Mouse (Mus musculus): ENCODE data around the gene Numbl. TPM values are rescaled to one million over a fixed set of nuclear protein-coding genes. Genes with fewer than 3 reads are reported as not detected.

Gene Numbl
- polyA plus RNA-seq, 1 experiment, result 12.4 TPM

GRCm38 (mm10) chr7:27237527-27237926 is 20.7 kb upstream of the Numbl start:
- TF ChIP-seq GATA1 (IDR thresholded peaks at IDR 0.05; ENCODE audit: low read length), result no peak

- no peak for TF ChIP-seq GATA1 (IDR thresholded peaks at IDR 0.05; ENCODE audit: low read length)
These were observed 19.7 kb upstream of the Numbl start for GRCm38 (mm10) chr7:27238568-27238967.

DNA sequence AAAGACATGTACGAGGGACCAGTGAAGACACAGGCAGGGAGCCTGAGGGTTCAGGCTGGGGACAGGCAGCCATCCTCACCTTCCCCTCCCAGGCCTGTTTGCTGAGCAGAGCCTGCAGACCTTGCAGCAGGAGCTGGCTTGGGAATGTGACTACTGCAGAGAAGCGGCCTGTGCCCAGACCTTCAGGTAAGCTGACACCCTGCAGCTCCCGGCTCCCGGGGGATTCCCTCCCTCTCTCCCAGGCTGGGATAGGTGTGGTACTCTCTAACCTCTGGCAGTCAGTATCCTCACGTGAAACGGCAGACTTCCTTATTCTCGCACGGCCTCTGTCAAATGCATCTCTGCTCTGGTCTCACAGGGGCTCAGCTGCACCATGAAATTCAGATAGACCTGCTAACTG is 15.0 kb upstream of the Numbl start:
- no peak for TF ChIP-seq GATA1 (IDR thresholded peaks at IDR 0.05; ENCODE audit: low read length)

GRCm38 (mm10) chr7:27249146-27249545 is 9.1 kb upstream of the Numbl start:
- TF ChIP-seq GATA1 (IDR thresholded peaks at IDR 0.05; ENCODE audit: low read length), result no peak

GRCm38 (mm10) chr7:27249928-27250327 is 8.3 kb upstream of the Numbl start:
- no peak for TF ChIP-seq GATA1 (IDR thresholded peaks at IDR 0.05; ENCODE audit: low read length)

GRCm38 (mm10) chr7:27251946-27252345 is 6.3 kb upstream of the Numbl start:
- no peak for TF ChIP-seq GATA1 (IDR thresholded peaks at IDR 0.05; ENCODE audit: low read length)

DNA sequence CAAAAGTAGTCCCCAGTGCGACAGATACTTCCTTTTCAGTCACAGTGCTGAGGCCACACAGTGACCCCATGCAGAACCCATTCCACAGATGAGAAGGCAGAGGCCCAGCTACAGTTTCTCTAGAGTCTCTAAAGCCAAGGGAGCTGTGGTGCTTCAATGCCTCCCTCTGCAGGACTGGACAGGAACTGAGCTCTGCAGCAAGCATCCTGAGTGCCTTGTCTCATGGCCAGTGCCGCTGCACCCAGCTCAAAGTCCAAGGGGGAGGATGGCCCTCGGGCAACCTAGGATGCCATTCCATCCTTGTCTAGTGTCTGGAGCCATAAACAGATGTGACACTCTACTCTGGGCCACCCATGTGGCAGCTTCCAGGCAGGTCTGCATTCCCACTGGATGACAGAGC is 2.5 kb upstream of the Numbl start:
- no peak for TF ChIP-seq GATA1 (IDR thresholded peaks at IDR 0.05; ENCODE audit: low read length)

GRCm38 (mm10) chr7:27257046-27257851 is 984 bp upstream of the Numbl start:
- no peak for TF ChIP-seq GATA1 (IDR thresholded peaks at IDR 0.05; ENCODE audit: low read length)

DNA sequence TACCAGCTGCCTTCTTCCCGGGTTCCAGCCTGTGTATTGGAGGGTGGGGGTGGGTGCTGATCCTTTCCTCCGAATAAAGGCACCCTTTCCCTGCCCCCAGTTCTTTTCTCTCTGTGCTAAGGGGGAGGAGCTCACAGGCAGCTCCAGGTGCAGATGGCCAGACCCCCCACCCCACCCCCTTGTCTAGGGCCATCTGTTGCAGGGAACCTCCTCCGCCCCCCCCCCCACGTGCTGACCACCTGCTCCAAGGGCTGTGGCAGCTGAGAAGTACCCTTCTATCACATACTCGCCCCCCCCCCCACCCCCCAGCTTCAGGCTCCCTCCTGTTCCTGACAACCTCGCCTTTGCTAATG is 405 bp upstream of the Numbl start:
- no peak for TF ChIP-seq GATA1 (IDR thresholded peaks at IDR 0.05; ENCODE audit: low read length)

GRCm38 (mm10) chr7:27259271-27259721 is 1.1 kb downstream of the Numbl start:
- no peak for TF ChIP-seq GATA1 (IDR thresholded peaks at IDR 0.05; ENCODE audit: low read length)

DNA sequence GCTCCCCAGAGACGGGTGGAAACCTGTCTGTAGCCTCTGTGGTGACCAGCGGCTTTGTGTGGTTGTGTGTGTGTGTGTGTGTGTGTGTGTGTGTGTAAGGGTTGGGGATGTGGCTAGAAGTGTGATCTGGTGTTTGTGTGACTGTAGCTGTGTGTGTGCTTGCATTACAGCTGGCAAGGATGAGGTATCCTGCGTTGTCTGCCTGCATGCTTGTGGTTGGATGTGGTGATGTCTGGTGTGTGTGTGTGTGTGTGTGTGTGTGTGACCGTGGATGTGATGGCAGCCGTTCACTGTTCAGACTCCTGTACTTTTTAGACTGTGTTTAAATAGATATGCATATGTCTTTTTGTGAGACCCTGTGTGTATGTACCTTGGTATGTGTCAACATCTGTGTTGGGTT is 1.5 kb downstream of the Numbl start:
- TF ChIP-seq GATA1 (IDR thresholded peaks at IDR 0.05; ENCODE audit: low read length), result no peak

- TF ChIP-seq GATA1 (IDR thresholded peaks at IDR 0.05; ENCODE audit: low read length), result no peak
These were observed 2.6 kb downstream of the Numbl start for GRCm38 (mm10) chr7:27260856-27261255.

- TF ChIP-seq GATA1 (IDR thresholded peaks at IDR 0.05; ENCODE audit: low read length), result no peak
These were observed 3.7 kb downstream of the Numbl start for GRCm38 (mm10) chr7:27261888-27262287.

- no peak for TF ChIP-seq GATA1 (IDR thresholded peaks at IDR 0.05; ENCODE audit: low read length)
These were observed 6.5 kb downstream of the Numbl start for GRCm38 (mm10) chr7:27264761-27265160.

DNA sequence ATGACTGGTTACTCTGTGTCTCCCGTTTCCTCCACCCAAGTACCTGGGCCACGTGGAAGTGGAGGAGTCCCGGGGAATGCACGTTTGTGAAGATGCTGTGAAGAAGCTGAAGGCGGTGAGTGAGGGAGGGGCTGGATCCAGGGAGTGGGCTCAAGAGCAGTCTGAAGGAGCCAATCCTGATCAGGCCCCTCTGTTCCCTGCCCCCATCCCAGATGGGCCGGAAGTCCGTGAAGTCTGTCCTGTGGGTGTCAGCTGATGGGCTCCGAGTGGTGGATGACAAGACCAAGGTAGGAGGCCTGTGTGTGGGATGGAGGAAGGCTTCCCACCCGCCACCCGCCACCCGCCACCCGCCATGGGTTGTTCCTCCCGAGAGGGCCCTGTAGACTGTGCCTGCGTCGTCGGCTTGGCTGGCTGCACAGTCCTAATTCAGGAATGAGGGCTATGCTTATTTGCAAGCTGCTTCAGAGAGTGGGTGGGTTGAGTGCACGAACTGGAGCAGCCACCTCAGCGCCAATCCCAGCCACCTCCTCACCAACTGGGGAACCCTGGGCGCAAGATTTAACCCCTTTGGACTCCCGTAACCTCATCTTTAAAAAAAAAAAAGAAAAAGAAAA is 8.4 kb downstream of the Numbl start:
- TF ChIP-seq GATA1 (IDR thresholded peaks at IDR 0.05; ENCODE audit: low read length), result no peak

DNA sequence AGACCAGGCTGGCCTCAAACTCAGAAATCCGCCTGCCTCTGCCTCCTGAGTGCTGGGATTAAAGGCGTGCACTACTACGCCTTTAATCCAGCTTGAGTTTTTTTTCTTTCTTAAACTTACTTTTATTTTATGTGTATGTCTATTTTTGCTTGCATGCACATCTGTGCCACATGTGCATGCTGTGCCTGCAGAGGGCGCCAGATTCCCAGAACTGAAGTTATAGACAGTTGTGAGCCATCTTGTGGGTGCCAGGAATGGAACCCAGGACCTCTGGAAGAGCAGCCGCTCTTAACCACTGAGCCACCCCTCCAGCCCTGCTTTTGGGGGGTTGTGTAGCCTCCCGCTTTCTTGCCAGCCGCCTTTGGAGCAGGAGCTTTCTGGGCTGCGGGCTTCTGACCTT is 13.2 kb downstream of the Numbl start:
- no peak for TF ChIP-seq GATA1 (IDR thresholded peaks at IDR 0.05; ENCODE audit: low read length)

GRCm38 (mm10) chr7:27273739-27274351 is 15.6 kb downstream of the Numbl start:
- no peak for TF ChIP-seq GATA1 (IDR thresholded peaks at IDR 0.05; ENCODE audit: low read length)
